Comparison of ENCODE assay signal across 9 mouse cellular contexts in the genomic region with DNA sequence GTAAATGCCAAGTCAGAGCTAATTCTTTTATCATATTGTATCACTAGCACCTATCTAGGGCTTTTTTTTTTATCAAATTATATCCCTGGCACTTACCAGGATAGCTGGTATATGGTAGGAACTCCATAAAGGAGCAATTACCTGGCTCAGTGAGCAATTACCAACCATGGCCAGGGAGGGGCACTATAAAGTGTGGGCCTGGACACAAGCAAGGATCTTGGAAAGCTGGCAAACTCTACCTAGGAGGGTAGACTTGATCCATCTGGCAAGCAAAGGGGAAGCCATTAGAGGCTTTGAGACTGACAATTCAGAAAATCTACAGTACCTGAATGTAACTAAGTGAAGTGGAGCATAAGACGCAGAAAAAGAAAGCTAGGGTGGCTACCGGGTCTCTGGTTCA.
"Had no signal": no experiment of that assay in that cellular context is flagged by ENCODE, and none has a peak within 500 bp of the region (broad histone marks: within the 10 kb centered on the region; RNA-seq: fewer than 3 reads in every experiment).

No protein-coding gene starts in this region.

- DNase-seq: liver, postnatal 0 days; lung, adult 2 months; lung, postnatal 14 days; lung, postnatal 36 days; midbrain, embryonic 14.5 days; right cerebral cortex, postnatal 14 days; thymus, adult 2 months; thymus, postnatal 25 days; thymus, postnatal 4 days had no signal
